Mouse (Mus musculus): ENCODE measurements around the gene Pacsin1. TPM values are rescaled to one million over a fixed set of nuclear protein-coding genes. Genes with fewer than 3 reads are reported as not detected.

Gene Pacsin1
- polyA plus RNA-seq, 1 experiment from 2014 or later: 6.2 TPM

DNA sequence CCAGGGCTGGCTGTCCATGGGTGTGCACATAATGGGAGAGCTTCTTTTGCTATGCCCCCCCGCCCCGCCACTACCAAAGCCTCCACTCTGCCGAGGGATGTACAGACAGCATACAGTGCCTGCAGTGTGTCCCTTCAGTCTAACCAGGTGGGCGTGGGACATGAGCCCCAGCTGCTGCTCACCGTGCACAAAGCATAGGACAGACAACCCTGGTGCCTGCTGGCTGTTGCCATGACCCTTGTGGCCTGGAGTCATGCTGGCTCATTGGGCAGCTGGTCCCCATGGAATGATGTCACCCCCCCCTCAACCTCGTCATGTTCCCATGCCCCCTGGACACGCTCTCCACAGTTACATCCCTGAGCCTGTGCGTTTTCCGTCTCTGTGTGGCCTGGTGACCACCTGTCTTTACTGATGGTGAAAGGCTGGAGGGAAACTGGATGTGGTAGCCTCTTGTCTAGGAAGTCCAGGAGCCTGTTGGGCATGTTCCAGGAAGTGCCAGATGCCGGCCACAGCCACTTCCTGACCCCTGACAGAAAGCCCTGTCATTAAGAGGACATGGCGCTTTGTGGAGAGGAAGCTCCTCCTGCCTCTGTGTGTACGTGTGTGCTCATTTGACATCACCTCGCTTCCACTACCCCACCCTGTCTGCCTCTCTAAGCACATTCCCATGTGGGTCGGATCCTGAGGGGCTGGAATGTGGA is 35.8 kb downstream of the Pacsin1 start:
- no peaks in the 10 kb centered on the region for H3K9me3 ChIP-seq
- H3K4me1 ChIP-seq: peaks cover 4% of the 10 kb centered on the region
- H3K4me3 ChIP-seq: no peak overlapping the region
- ATAC-seq (ENCODE audit: low FRiP score, low read depth): no peak
- no peak overlapping the region for H3K27ac ChIP-seq
- 63% methylated on average over 14 of the region's 14 CpGs for WGBS
- peaks cover 25% of the 10 kb centered on the region for H3K27me3 ChIP-seq
- H3K4me2 ChIP-seq (replicated peaks): no peak overlapping the region
- H3K36me3 ChIP-seq: no peaks in the 10 kb centered on the region
- no peak overlapping the region for H3K9ac ChIP-seq

DNA sequence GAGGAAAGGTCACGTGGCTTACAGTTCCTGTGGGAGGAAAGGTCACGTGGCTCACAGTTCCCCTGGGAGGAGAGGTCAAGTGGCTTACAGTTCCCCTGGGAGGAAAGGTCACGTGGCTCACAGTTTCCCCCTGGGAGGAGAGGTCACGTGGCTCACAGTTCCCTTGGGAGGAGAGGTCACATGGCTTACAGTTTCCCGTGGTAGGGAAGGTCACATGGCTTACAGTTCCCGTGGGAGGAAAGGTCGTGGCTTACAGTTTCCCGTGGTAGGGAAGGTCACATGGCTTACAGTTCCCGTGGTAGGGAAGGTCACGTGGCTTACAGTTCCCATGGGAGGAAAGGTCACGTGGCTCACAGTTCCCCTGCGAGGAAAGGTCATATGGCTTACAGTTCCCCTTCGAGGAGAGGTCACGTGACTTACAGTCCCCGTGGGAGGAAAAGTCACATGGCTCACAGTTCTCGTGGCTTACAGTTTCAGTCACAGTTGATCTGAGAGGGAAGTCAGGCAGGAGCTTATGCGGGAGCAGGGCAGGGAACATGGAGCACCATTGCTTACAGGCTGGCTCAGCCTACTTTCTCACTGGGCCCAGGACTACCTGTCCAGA is 44.4 kb downstream of the Pacsin1 start:
- H3K4me3 ChIP-seq: no peak overlapping the region
- no peak overlapping the region for H3K9ac ChIP-seq
- 0 out of 2 replicates have a peak, but pooled peaks cover 2% of the 10 kb centered on the region for H3K27me3 ChIP-seq
- H3K9me3 ChIP-seq: 0 out of 2 replicates have a peak, but pooled peaks cover 3% of the 10 kb centered on the region
- no peak overlapping the region for H3K27ac ChIP-seq
- H3K36me3 ChIP-seq: no peaks in the 10 kb centered on the region
- WGBS: 85% methylated on average over 17 of the region's 17 CpGs
- no peak overlapping the region for H3K4me2 ChIP-seq (replicated peaks)
- peaks cover 14% of the 10 kb centered on the region for H3K4me1 ChIP-seq
- ATAC-seq (ENCODE audit: low FRiP score, low read depth): no peak

DNA sequence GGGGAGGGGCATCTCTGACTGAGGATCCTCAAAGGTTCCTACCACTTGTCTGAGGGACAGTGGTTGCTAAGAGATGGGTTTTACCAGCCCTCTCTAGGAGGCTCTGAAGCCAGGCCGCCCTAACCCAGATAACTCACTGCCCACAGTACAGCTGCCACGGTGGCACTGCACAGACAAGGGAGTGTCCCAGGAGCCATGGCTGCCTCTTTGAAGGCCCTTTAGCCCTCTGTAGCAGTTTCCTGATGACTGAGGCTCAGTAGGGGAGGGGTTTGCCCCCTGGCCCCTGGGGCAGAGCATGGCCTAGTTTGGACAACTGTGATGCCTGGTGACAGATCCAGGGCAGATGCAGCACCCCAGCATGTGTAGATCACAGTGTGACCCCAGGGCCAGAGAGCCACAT is 45.5 kb downstream of the Pacsin1 start:
- no peak overlapping the region for H3K4me2 ChIP-seq (replicated peaks)
- no peak for ATAC-seq (ENCODE audit: low FRiP score, low read depth)
- no peak overlapping the region for H3K9ac ChIP-seq
- peaks cover 14% of the 10 kb centered on the region for H3K4me1 ChIP-seq
- no peak overlapping the region for H3K27ac ChIP-seq
- no peak overlapping the region for H3K4me3 ChIP-seq
- H3K36me3 ChIP-seq: no peaks in the 10 kb centered on the region
- H3K27me3 ChIP-seq: peaks cover 11% of the 10 kb centered on the region
- H3K9me3 ChIP-seq: 0 out of 2 replicates have a peak, but pooled peaks cover 3% of the 10 kb centered on the region
- 80% methylated on average over 2 of the region's 2 CpGs for WGBS

DNA sequence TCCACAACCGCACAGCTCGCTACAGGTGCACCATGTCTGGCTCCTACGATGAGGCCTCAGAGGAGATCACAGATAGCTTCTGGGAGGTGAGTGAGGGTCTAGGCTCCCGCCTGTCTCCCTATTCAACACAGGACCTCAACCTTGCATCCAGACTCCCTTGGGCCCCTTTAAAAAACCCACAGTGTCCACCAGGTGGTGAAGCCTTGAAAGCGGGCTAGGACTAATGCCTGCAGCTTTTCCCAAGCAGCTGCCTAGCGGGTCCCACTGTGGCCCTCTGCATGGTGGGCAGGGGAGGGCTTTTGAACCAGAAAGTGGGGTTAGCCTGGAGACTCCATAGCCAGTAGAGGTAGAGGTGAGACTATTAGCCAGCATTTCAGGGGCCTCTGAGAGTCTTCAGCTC is 46.5 kb downstream of the Pacsin1 start:
- no peaks in the 10 kb centered on the region for H3K36me3 ChIP-seq
- no peak for ATAC-seq (ENCODE audit: low FRiP score, low read depth)
- H3K4me3 ChIP-seq: no peak overlapping the region
- H3K9me3 ChIP-seq: 0 out of 2 replicates have a peak, but pooled peaks cover 3% of the 10 kb centered on the region
- 65% methylated on average over 6 of the region's 6 CpGs for WGBS
- H3K27ac ChIP-seq: peak overlapping the region; percentile 28; the same call in 1 of the 2 replicates
- H3K9ac ChIP-seq: 0 out of 2 replicates have a peak overlapping the region, but pooled peaks have one; percentile 26
- peaks cover 14% of the 10 kb centered on the region for H3K4me1 ChIP-seq
- H3K27me3 ChIP-seq: peaks cover 21% of the 10 kb centered on the region
- H3K4me2 ChIP-seq (replicated peaks): no peak overlapping the region

DNA sequence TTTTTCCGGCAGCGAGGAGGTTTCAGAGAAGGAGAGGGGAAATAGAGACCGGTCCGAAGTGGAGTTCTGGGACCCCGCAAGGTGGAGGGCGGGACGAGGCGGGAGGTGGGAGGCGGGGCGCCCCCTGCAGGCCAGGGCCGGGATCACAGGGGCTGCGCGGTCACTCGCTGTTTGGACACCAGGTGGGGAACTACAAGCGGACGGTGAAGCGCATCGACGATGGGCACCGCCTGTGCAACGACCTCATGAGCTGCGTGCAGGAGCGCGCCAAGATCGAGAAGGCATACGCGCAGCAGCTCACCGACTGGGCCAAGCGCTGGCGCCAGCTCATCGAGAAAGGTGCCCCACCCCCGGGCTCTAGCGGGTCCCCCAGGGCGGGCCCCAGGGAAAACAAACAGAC is 47.2 kb downstream of the Pacsin1 start:
- H3K4me3 ChIP-seq: peak overlapping the region; percentile 33
- peak overlapping the region; percentile 57 for H3K9ac ChIP-seq
- no peak for ATAC-seq (ENCODE audit: low FRiP score, low read depth)
- peak overlapping the region; percentile 68 for H3K4me2 ChIP-seq (replicated peaks)
- H3K27me3 ChIP-seq: peaks cover 27% of the 10 kb centered on the region
- H3K36me3 ChIP-seq: no peaks in the 10 kb centered on the region
- WGBS: 1% methylated on average over 34 of the region's 34 CpGs
- 0 out of 2 replicates have a peak overlapping the region, but pooled peaks have one; percentile 39 for H3K27ac ChIP-seq
- 0 out of 2 replicates have a peak, but pooled peaks cover 3% of the 10 kb centered on the region for H3K9me3 ChIP-seq
- H3K4me1 ChIP-seq: peaks cover 15% of the 10 kb centered on the region

DNA sequence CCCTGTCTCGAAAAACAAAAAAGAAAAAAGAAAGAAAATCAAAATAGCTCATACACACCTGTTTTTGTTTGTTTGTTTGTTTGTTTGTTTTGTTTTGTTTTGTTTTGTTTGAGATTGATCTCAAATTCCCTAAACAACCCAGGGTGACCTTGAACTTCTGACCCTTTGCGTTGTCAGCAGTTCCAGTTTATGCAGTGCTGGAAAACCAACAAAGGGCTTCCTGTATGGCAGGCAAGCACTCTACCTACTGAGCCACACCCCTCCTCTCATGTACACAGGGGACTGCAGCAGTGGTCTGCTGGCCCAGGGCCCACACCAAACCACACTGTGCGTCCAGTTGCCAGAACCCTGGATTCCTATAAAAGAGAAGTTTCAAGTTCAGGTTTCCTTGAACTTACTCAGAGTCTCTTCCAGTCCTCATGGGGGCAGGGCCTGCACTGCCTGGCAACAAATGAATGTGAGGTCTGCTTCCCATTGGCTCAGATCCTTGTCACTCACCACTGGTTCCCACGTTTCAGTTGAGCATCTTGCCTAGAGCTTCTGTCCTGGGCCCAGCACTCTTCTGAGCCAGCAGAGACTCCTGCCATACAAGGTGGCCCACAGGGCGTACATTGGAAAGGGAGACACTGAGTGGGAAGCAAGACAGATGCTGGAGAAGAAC is 48.8 kb downstream of the Pacsin1 start:
- ATAC-seq (ENCODE audit: low FRiP score, low read depth): no peak; the same call in 1 of the 2 replicates

DNA sequence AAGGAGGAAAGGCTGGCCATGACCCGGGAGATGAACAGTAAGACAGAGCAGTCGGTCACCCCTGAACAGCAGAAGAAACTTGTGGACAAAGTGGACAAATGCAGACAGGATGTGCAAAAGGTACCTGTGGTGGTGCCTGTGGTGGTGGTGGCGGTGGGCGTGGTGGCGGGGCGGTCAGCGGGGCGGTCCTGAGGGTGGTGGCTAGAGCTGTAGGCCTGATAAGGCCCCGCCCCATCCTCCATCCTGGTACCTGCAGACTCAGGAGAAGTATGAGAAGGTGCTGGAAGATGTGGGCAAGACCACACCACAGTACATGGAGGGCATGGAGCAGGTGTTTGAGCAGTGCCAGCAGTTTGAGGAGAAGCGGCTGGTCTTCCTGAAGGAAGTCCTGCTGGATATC is 50.4 kb downstream of the Pacsin1 start:
- H3K4me3 ChIP-seq: no peak overlapping the region
- no peak for ATAC-seq (ENCODE audit: low FRiP score, low read depth)

More for the DNA sequence above, 48.8 kb downstream of the Pacsin1 start:
- no peak overlapping the region for H3K9ac ChIP-seq
- 62% methylated on average over 5 of the region's 5 CpGs for WGBS
- no peaks in the 10 kb centered on the region for H3K36me3 ChIP-seq
- peaks cover 29% of the 10 kb centered on the region for H3K4me1 ChIP-seq
- no peaks in the 10 kb centered on the region for H3K9me3 ChIP-seq
- H3K4me2 ChIP-seq (replicated peaks): no peak overlapping the region
- H3K27ac ChIP-seq: no peak overlapping the region
- H3K27me3 ChIP-seq: peaks cover 34% of the 10 kb centered on the region
- no peak overlapping the region for H3K4me3 ChIP-seq

DNA sequence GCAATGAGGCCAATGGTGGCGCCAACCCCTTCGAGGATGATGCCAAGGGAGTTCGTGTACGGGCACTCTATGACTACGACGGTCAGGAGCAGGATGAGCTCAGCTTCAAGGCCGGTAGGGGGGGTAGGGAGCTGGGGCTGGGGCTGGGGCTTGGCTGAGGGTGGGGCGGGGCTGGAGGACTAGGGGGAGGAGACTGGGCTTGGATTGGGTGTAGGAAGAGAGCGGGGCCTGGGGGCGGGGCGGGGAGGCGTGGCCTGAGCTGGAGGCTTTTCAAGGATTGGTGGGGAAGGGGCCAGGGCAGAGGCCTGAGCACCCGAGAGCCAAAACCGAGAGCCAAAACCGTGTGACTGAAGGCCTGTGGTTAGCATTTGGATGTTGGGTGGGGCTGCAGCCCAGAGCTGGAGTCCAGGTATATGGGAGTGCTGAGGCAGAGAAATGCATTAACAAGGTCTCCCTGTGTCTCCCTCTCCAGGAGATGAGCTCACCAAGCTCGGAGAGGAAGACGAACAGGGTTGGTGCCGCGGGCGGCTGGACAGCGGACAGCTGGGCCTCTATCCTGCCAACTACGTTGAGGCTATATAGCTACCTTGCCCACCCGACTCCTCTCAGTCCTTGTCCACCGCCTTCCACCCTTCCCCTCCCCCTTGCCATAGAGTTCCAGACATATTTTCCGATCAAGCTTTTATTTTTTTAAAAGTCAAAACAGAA is 52.8 kb downstream of the Pacsin1 start:
- H3K4me2 ChIP-seq (replicated peaks): peak overlapping the region; percentile 63
- H3K27ac ChIP-seq: no peak overlapping the region
- 7% methylated on average over 25 of the region's 25 CpGs for WGBS
- H3K36me3 ChIP-seq: no peaks in the 10 kb centered on the region
- peaks cover 23% of the 10 kb centered on the region for H3K4me1 ChIP-seq
- peak overlapping the region; percentile 35 for H3K4me3 ChIP-seq
- ATAC-seq (ENCODE audit: low FRiP score, low read depth): peak; percentile 89
- H3K27me3 ChIP-seq: peaks cover 34% of the 10 kb centered on the region
- peak overlapping the region; percentile 46; the same call in 1 of the 2 replicates for H3K9ac ChIP-seq
- no peaks in the 10 kb centered on the region for H3K9me3 ChIP-seq

More for the DNA sequence above, 50.4 kb downstream of the Pacsin1 start:
- no peaks in the 10 kb centered on the region for H3K9me3 ChIP-seq
- no peaks in the 10 kb centered on the region for H3K36me3 ChIP-seq
- H3K27ac ChIP-seq: no peak overlapping the region
- 41% methylated on average over 10 of the region's 10 CpGs for WGBS
- no peak overlapping the region for H3K4me2 ChIP-seq (replicated peaks)
- H3K4me1 ChIP-seq: peaks cover 29% of the 10 kb centered on the region
- H3K9ac ChIP-seq: no peak overlapping the region
- peaks cover 34% of the 10 kb centered on the region for H3K27me3 ChIP-seq

DNA sequence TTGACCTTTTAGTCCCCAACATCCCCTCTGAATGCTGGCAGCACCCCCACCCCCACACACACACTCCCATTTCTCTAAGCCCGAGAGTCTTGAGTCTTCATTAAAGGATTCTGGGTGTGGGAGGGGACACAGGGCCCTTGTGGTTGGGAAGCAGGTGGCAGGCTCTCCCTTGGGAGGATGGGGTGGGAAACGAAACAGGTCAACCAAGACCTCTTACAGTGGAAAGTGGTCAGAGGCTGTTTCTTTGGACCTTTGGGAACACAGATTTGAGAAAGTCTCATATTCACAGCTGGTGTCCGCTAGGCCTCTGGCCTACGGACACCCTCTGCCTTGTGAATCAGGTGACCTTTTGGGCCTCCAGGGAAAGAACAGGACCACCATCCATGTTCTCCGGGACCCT is 54.3 kb downstream of the Pacsin1 start:
- no peak overlapping the region for H3K9ac ChIP-seq
- no peaks in the 10 kb centered on the region for H3K36me3 ChIP-seq
- H3K27me3 ChIP-seq: peaks cover 33% of the 10 kb centered on the region
- no peak overlapping the region for H3K4me2 ChIP-seq (replicated peaks)
- peaks cover 18% of the 10 kb centered on the region for H3K4me1 ChIP-seq
- H3K4me3 ChIP-seq: no peak overlapping the region
- H3K9me3 ChIP-seq: no peaks in the 10 kb centered on the region
- H3K27ac ChIP-seq: no peak overlapping the region
- 79% methylated on average over 5 of the region's 5 CpGs for WGBS
- no peak for ATAC-seq (ENCODE audit: low FRiP score, low read depth)

DNA sequence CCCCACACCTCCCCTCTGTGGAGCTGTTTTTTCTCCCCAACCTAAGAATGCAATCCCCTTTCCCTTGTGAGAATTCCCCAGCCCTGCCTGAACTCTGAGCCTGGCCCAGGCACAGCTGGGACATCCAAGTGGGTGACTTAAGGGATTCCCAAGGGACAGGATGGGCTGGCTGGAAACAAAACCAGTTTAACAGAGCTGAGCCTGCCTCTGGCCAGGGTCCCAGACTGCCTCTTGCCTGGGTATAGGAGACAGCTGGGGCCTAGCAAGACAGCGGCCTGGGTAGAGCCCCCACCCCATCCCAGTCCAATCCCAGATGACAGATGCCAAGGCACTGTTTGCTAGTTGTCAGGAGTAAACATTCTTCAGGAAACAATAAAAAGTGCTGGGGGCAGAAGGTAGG is 57.5 kb downstream of the Pacsin1 start:
- Histone ChIP-seq H3K9ac (no peak overlapping the region), H3K9me3 (no peaks in the 10 kb centered on the region), H3K36me3 (no peaks in the 10 kb centered on the region), H3K4me1 (peaks cover 23% of the 10 kb centered on the region), H3K27ac (no peak overlapping the region), H3K4me3 (no peak overlapping the region), H3K27me3 (peaks cover 4% of the 10 kb centered on the region; the same call in 1 of the 2 replicates), H3K4me2 (replicated peaks) (no peak overlapping the region)
- ATAC-seq (ENCODE audit: low FRiP score, low read depth): no peak
- WGBS: 63% methylated on average over 1 of the region's 1 CpGs

DNA sequence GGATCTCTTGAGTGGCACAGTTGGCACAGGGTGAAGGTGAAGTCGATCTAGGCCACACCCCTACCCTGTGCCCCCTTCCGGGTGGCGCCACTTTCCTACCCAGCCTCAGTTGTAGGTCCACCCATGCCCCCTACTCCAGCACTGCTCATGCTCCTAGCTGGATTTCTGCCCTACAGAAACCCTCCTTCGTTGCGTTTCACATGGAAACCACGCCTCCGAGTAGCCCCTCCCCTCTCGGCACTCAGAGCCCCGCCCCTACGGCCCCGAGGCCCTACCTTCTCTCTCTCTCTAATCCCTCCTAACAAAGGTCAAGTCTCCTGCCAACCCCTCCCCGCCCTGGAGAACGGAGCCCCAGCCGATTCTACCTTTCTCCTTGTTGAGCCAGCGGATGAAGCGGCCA is 61.5 kb downstream of the Pacsin1 start:
- Histone ChIP-seq H3K9ac (peak overlapping the region; percentile 43; the same call in 1 of the 2 replicates), H3K27ac (no peak overlapping the region), H3K27me3 (no peaks in the 10 kb centered on the region), H3K36me3 (no peaks in the 10 kb centered on the region), H3K4me3 (peak overlapping the region; percentile 31), H3K4me2 (replicated peaks) (peak overlapping the region; percentile 53), H3K9me3 (no peaks in the 10 kb centered on the region), H3K4me1 (peaks cover 18% of the 10 kb centered on the region)
- WGBS: 3% methylated on average over 16 of the region's 16 CpGs
- no peak for ATAC-seq (ENCODE audit: low FRiP score, low read depth)
